Mouse (Mus musculus): ENCODE measurements at regions not wholly inside any gene's neighbourhood (a gene's known extent, or its start where the extent isn't known, plus 50 kb on each side); places are given as distances from the start of the nearest gene placed in this dataset.

- TF ChIP-seq CTCF (IDR thresholded peaks at IDR 0.05; ENCODE audit: low read depth): no peak
- no peak for TF ChIP-seq EP300 (IDR thresholded peaks at IDR 0.05; ENCODE audit: low read depth)
Measured at GRCm38 (mm10) chr3:21634675-21635204, 441.7 kb upstream of the Tbl1xr1 start.

All from heart, postnatal 0 days (tissue).